Mouse (Mus musculus) G1E (cell line): ENCODE results near the gene Plcd3.

Experiments used
- CTCF ChIP-seq: IDR thresholded peaks from 2 replicates; pipeline ENCODE4 v1.5.1; 2012; ENCODE audit warnings: low read depth, low read length, inconsistent platforms, mixed read lengths
- POLR2AphosphoS5 ChIP-seq: IDR thresholded peaks from 2 replicates; pipeline ENCODE4 v1.6.1; 2012; ENCODE audit warnings: low read depth, low read length, inconsistent platforms; ENCODE audit not compliant: insufficient replicate concordance

GRCm38 (mm10) chr11:103144309-103145285 is 43.1 kb upstream of the Plcd3 start:
- TF ChIP-seq CTCF (no peak), POLR2AphosphoS5 (no peak)
